Mouse (Mus musculus): ENCODE measurements around the gene Cenpf. TPM values are rescaled to one million over a fixed set of nuclear protein-coding genes. Genes with fewer than 3 reads are reported as not detected.

Gene Cenpf
- polyA plus RNA-seq (2012; rRNA removed): 10.9 and 11.3 TPM in 2 replicates

GRCm38 (mm10) chr1:189687654-189688387, at the start of gene Cenpf:
Gene Cenpf, minus strand, starts transcription at chr1:189688086.
- TF ChIP-seq CTCF (IDR thresholded peaks at IDR 0.05; ENCODE audit: borderline replicate concordance, extremely low read depth, insufficient read depth, insufficient read length) (no peak), POLR2A (IDR thresholded peaks at IDR 0.05; ENCODE audit: borderline replicate concordance, extremely low read depth, insufficient read depth, insufficient read length, poor library complexity, severe bottlenecking) (peak; percentile 30; the same call in 1 of the 2 replicates)
- DNase-seq (ENCODE audit: low read depth): peak; percentile 100

DNA sequence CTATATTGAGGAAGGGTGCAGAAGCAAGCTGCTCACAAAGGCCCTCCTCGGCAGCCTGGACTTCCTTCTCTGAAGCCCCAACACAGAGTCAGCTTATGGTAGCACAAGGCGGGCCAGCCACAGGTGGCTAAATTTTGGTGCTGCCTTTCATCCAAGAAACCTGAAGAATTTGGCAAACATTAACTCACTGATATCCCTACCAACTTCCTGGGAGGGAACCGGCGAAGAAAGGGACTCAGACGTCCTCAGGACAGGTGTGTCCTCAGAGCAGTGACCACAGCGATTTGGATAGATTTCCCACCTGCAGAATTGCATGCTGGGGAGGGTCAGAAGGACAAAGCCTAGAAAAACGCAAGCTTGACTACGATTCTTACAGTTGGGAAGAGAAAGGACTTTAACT, 44.3 kb upstream of the Cenpf start:
- DNase-seq (ENCODE audit: low read depth): no peak
- TF ChIP-seq POLR2A (IDR thresholded peaks at IDR 0.05; ENCODE audit: borderline replicate concordance, extremely low read depth, insufficient read depth, insufficient read length, poor library complexity, severe bottlenecking): no peak
- TF ChIP-seq CTCF (IDR thresholded peaks at IDR 0.05; ENCODE audit: borderline replicate concordance, extremely low read depth, insufficient read depth, insufficient read length): no peak

DNA sequence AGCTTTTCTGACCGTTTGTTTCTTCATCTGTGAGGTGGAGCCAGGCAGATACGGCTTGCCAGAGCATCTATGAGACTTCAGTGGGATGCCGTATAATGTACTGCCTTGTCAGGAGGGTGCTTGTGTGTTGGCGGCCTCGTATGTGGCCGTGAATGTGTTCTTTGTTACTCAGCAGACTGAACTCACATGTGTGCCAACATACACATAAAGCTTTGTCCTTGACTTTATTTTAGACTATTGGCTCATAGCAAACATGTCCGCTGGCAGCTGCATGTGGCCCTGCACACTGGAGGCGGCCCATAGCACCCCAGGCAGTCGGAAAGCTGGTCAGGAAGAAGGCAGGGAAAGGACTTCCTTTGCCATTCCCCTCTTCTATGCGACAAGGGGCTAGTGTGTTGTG, 43.8 kb upstream of the Cenpf start:
- peak; percentile 34 for DNase-seq (ENCODE audit: low read depth)
- TF ChIP-seq CTCF (IDR thresholded peaks at IDR 0.05; ENCODE audit: borderline replicate concordance, extremely low read depth, insufficient read depth, insufficient read length): no peak
- no peak for TF ChIP-seq POLR2A (IDR thresholded peaks at IDR 0.05; ENCODE audit: borderline replicate concordance, extremely low read depth, insufficient read depth, insufficient read length, poor library complexity, severe bottlenecking)

- TF ChIP-seq POLR2A (IDR thresholded peaks at IDR 0.05; ENCODE audit: borderline replicate concordance, extremely low read depth, insufficient read depth, insufficient read length, poor library complexity, severe bottlenecking): no peak
- TF ChIP-seq CTCF (IDR thresholded peaks at IDR 0.05; ENCODE audit: borderline replicate concordance, extremely low read depth, insufficient read depth, insufficient read length): no peak
Observed at GRCm38 (mm10) chr1:189729141-189729815, 41.4 kb upstream of the Cenpf start.

DNA sequence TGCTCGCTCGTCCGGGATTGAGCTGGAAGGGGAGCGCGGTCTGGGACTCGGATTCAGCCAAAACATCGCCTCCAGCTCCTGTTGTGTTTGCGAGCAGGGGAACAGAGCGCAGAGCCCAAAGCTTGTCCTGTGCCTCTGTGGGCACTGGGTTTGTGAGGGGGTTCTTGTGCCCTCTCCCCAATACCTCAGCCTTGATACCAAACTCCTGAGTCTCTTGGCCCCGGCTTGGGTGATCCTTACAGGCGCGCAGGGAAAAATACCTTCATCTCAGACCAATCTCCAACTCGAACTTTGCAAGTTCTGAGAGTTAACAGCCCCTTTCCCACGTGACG, 40.9 kb upstream of the Cenpf start:
- no peak for TF ChIP-seq CTCF (IDR thresholded peaks at IDR 0.05; ENCODE audit: borderline replicate concordance, extremely low read depth, insufficient read depth, insufficient read length)
- no peak for TF ChIP-seq POLR2A (IDR thresholded peaks at IDR 0.05; ENCODE audit: borderline replicate concordance, extremely low read depth, insufficient read depth, insufficient read length, poor library complexity, severe bottlenecking)
- DNase-seq (ENCODE audit: low read depth): no peak

More at GRCm38 (mm10) chr1:189729141-189729815, 41.4 kb upstream of the Cenpf start:
- DNase-seq (ENCODE audit: low read depth): no peak

DNA sequence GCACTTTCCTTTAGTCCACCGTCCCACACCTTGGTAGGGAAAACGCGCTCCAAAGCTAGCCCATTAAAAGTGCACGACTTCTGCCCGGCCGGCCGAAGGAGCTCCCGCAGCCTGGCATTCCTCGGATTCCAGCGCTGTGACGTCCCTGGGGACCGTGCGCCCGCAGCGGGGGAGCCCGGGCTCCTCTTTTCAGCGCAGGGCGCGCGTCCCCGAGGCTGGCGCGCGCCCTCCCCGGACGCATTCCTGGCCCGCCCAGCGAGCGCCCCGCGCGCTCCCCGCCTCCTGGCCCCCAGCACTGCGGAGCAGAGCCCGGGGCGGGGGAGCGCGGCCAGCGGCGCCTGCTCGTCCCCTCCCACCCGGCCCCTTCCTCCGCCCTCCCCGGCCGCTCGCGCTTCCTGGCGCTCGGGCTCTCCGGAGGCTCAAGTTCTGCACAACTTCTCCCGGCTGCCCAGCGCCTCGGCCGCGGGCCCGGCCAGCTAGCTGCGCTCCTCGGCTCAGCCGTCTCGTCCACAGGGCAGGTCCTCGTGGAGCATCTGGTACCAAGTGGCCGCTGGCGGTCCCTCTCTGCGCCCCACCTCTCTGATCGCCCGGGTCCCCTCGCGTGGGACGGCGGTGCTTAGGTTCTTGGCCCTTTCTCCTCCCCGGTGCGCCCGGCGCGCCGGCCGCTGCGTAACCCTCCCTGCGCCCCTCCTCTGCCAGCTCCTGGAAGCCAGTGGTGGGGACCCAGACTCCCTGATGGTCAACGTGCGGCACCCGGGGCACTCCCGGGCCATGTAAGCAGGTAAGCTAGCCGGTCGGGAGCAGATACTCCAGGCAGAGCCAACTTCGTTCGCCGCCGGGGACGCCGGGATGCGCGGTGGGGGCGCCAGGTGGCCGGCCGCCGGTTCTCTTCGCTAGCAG, 40.2 kb upstream of the Cenpf start, which contains the start of gene Ptpn14:
TSS of gene Ptpn14 (plus strand) at position 385 of the 900 bp plus-strand sequence.
- TF ChIP-seq CTCF (IDR thresholded peaks at IDR 0.05; ENCODE audit: borderline replicate concordance, extremely low read depth, insufficient read depth, insufficient read length) (no peak), POLR2A (IDR thresholded peaks at IDR 0.05; ENCODE audit: borderline replicate concordance, extremely low read depth, insufficient read depth, insufficient read length, poor library complexity, severe bottlenecking) (no peak)
- DNase-seq (ENCODE audit: low read depth): peak; percentile 79

DNA sequence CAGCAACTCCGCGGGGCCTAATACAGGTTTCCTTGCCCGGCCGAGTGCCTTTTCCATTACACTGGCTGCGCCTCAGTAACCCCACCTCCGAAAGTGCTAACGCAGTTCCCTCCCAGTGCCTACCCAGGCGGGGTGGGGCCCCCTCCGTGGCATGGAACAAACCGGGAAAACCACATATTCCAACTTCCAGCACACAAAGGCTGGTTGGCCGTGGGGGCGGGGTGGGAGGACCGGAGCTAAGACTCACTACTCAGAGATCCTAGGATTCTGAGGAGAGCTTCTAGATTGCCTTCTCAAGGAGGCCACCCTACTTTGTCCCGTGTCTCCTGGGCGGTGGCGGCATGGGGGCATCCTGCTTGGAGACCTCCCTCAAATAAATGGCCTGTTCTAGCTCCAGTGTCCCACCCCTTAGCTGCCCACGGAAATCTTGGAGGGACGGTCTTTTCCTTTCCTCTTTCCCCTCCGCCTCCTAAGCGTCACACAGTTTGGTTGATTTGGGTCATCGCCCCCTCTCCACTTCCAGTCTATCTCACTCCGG, 39.5 kb upstream of the Cenpf start:
- peak; percentile 46 for DNase-seq (ENCODE audit: low read depth)
- TF ChIP-seq CTCF (IDR thresholded peaks at IDR 0.05; ENCODE audit: borderline replicate concordance, extremely low read depth, insufficient read depth, insufficient read length) (no peak), POLR2A (IDR thresholded peaks at IDR 0.05; ENCODE audit: borderline replicate concordance, extremely low read depth, insufficient read depth, insufficient read length, poor library complexity, severe bottlenecking) (no peak)

DNA sequence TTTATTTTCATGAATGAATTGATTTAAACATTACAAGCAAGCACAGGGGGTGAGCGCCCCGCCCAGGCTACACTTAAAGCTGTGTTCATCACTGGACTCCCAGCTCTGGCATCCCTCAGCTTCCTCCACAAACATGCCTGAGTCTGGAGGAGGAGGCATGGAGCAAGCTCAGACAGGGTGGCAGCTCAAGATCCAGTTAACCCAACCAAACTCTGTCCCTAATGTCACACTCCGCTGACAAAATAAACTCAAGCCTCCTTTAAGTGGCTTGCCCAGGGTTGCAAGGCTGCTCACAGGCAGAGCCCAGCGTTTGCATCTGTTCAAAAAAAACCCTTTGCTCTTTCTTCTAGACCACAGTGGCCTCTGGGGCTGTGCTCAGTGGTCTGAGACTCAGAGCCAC, 38.2 kb upstream of the Cenpf start:
- TF ChIP-seq CTCF (IDR thresholded peaks at IDR 0.05; ENCODE audit: borderline replicate concordance, extremely low read depth, insufficient read depth, insufficient read length) (no peak), POLR2A (IDR thresholded peaks at IDR 0.05; ENCODE audit: borderline replicate concordance, extremely low read depth, insufficient read depth, insufficient read length, poor library complexity, severe bottlenecking) (no peak)
- no peak for DNase-seq (ENCODE audit: low read depth)

DNA sequence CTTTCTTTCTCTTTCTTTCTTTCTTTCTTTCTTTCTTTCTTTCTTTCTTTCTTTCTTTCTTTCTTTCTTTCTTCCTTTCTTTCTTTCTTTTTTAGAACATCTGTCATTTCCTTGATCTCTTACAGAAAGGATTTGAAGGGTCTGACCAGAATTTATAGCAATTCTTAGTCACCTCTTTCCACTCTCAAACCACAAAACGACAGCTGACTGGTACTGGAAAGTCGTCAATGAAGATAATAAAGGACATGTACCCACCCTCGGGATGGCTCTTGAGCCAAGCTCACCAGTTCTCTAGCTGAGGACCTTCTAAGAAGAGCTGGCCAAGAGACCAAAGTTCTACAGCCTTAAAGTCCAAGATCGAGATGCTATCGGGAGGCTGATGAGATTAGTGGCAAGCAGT, 30.7 kb upstream of the Cenpf start:
- no peak for DNase-seq (ENCODE audit: low read depth)
- TF ChIP-seq CTCF (IDR thresholded peaks at IDR 0.05; ENCODE audit: borderline replicate concordance, extremely low read depth, insufficient read depth, insufficient read length) (no peak), POLR2A (IDR thresholded peaks at IDR 0.05; ENCODE audit: borderline replicate concordance, extremely low read depth, insufficient read depth, insufficient read length, poor library complexity, severe bottlenecking) (no peak)

DNA sequence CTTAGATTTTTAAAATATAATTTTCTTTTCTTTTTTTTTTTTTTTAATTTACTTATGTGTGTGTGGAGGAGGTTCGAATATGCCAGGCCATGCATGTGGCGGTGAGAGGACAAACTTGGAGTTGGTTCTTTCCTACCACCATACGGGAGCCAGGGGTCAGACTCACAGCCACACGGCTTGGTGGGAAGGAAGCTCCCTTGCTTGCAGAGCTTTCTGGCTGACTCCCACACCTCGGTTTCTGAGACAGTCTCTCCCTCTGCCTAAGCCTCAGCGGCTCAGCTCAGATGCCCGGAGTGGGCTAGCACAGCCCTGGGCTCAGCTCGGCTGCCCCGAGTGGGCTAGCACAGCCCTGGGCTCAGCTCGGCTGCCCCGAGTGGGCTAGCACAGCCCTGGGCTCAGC, 29.7 kb upstream of the Cenpf start:
- no peak for DNase-seq (ENCODE audit: low read depth)
- TF ChIP-seq POLR2A (IDR thresholded peaks at IDR 0.05; ENCODE audit: borderline replicate concordance, extremely low read depth, insufficient read depth, insufficient read length, poor library complexity, severe bottlenecking) (no peak), CTCF (IDR thresholded peaks at IDR 0.05; ENCODE audit: borderline replicate concordance, extremely low read depth, insufficient read depth, insufficient read length) (no peak)
